In genomic region chr10:54038180-54038579, GRCm38 (mm10) we compare ENCODE assay signal across 13 mouse cellular contexts. TPM values are rescaled to one million over a fixed set of nuclear protein-coding genes. Genes with fewer than 3 reads are reported as not detected.
DNase-seq lines count a peak whose midpoint lies in the region; ATAC-seq lines count a peak whose summit lies in the region.
"Had no signal": no experiment of that assay in that cellular context is flagged by ENCODE, and none has a peak within 500 bp of the region (broad histone marks: within the 10 kb centered on the region; RNA-seq: fewer than 3 reads in every experiment).

No protein-coding gene starts in this region.

- H3K9me3 ChIP-seq in megakaryocyte, embryonic 14.5 days = no peaks in the 10 kb centered on the region
- H3K9me3 ChIP-seq in erythroblast, embryonic 14.5 days (ENCODE audit: control insufficient read depth, low read length) = no peaks in the 10 kb centered on the region
- H3K9me3 ChIP-seq: embryonic facial prominence, embryonic 10.5 days; forebrain, embryonic 13.5 days had no signal

- peak; percentile 26 to 39 for DNase-seq in heart, postnatal 10 days
- no peak for DNase-seq in frontal cortex, postnatal 14 days (ENCODE audit: low spot score in 2 of 2)
- DNase-seq in right cerebral cortex, postnatal 14 days = no peak
- no peak for DNase-seq in thymus, postnatal 10 days (ENCODE audit: low spot score in 2 of 2)
- DNase-seq: adrenal gland, postnatal 14 days; cerebellum, adult 11-12 months; thymus, postnatal 36 days had no signal

- peaks cover 52% of the 10 kb centered on the region for H3K36me3 ChIP-seq in megakaryocyte, embryonic 14.5 days (replicated peaks; ENCODE audit: low read length)
- peaks cover 58% of the 10 kb centered on the region for H3K36me3 ChIP-seq in erythroblast, embryonic 14.5 days (ENCODE audit: control insufficient read depth)
- H3K36me3 ChIP-seq: embryonic facial prominence, embryonic 10.5 days had no signal

- no peak for ATAC-seq in megakaryocyte, adult 5-6 weeks (ENCODE audit: poor library complexity, severe bottlenecking)
- ATAC-seq in megakaryocyte-erythroid progenitor cell, adult 5-6 weeks (replicated peaks; ENCODE audit: low FRiP score, low TSS enrichment, poor library complexity, severe bottlenecking) = peak; percentile 91
- ATAC-seq: forebrain, embryonic 13.5 days had no signal

- H3K27me3 ChIP-seq in megakaryocyte, embryonic 14.5 days (replicated peaks) = no peaks in the 10 kb centered on the region
- no peaks in the 10 kb centered on the region for H3K27me3 ChIP-seq in erythroblast, embryonic 14.5 days (ENCODE audit: control insufficient read depth)
- H3K27me3 ChIP-seq: forebrain, embryonic 13.5 days had no signal

- H3K4me3 ChIP-seq in megakaryocyte, embryonic 14.5 days (replicated peaks) = peak overlapping the region; percentile 65
- H3K4me3 ChIP-seq in erythroblast, embryonic 14.5 days (replicated peaks) = peak overlapping the region; percentile 40
- H3K4me3 ChIP-seq: embryonic facial prominence, embryonic 10.5 days; forebrain, embryonic 13.5 days had no signal

- intact Hi-C loops in heart, postnatal 10 days (cut with DNase I) = loop anchor here (5.0 kb wide), 1 partner anchor 34 kb away; no protein-coding TSS in a partner anchor

- peaks cover 81% of the 10 kb centered on the region for H3K4me1 ChIP-seq in megakaryocyte, embryonic 14.5 days
- peaks cover 90% of the 10 kb centered on the region for H3K4me1 ChIP-seq in erythroblast, embryonic 14.5 days (ENCODE audit: control insufficient read depth)
- H3K4me1 ChIP-seq: embryonic facial prominence, embryonic 10.5 days; forebrain, embryonic 13.5 days had no signal

RNA-seq across cellular contexts. Expression of gene Man1a, which starts 38.2 kb away (rescaled TPM):
- 17.7 and 37.5 TPM in 2 replicates for polyA plus RNA-seq in megakaryocyte, embryonic 14.5 days (2012; ENCODE audit: insufficient read depth, low replicate concordance)
- total RNA-seq in megakaryocyte, adult 5-6 weeks (2015) = 60.6 and 67.8 TPM in 2 replicates
- 49.5 and 51.2 TPM in 2 replicates for total RNA-seq in megakaryocyte, adult 5-6 weeks (2017)
- 3.1 and 4.1 TPM in 2 replicates for polyA plus RNA-seq in erythroblast, embryonic 14.5 days (2012)
- 10 to 100 TPM; 25.7 to 28.1 TPM for total RNA-seq in heart, postnatal 10 days (2021)
- 16.0 and 16.1 TPM in 2 replicates for total RNA-seq in megakaryocyte-erythroid progenitor cell, adult 5-6 weeks (2014; fragmentation: Nextera tagmentation)
- total RNA-seq in megakaryocyte-erythroid progenitor cell, adult 5-6 weeks (2017) = 21.8 and 23.7 TPM in 2 replicates

Comparison
In these comparisons a context has a peak if more than half of its experiments do, and no peak if none do; other contexts are left out.
1. DNase-seq: peak in heart, postnatal 10 days (2 of 2); none in frontal cortex, postnatal 14 days (0 of 2), right cerebral cortex, postnatal 14 days (single experiment) and thymus, postnatal 10 days (0 of 2).